Mouse (Mus musculus): Measurements from ENCODE around the gene Hdac9. TPM values are rescaled to one million over a fixed set of nuclear protein-coding genes. Genes with fewer than 3 reads are reported as not detected.

Gene Hdac9
- polyA plus RNA-seq, 1 experiment from 2014 or later = 17.0 TPM

DNA sequence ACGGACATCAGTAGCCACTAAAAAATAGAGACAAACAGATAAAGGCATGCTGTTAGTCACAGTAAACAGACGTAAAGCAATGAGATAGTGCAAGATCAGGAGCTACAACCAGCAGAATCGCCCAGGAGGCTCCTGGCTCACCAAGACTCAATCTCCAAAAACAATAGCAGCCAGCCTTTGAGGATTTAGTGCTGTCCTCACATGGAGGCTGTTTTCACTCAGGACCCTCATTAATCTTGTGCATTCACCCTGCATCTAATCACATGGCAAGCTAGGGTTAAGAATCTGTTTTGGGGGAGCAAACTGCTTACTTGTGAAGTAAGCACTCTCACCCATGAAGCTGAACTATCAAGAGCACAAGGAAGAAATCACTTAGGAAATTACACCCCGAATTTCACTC lies 329.7 kb downstream of the Hdac9 start:
- H3K4me1 ChIP-seq (ENCODE audit: control insufficient read depth, insufficient read depth, low read length) = no peaks in the 10 kb centered on the region
- no peaks in the 10 kb centered on the region for H3K27me3 ChIP-seq (ENCODE audit: control insufficient read depth, insufficient read depth, low read length)
- DNase-seq (no peak), ATAC-seq (ENCODE audit: low FRiP score, low TSS enrichment) (no peak)
- no peaks in the 10 kb centered on the region for H3K36me3 ChIP-seq (ENCODE audit: control insufficient read depth, insufficient read depth, low read length)
- 40% methylated on average over 4 of the region's 4 CpGs for WGBS
- no peak overlapping the region for H3K4me3 ChIP-seq (replicated peaks; ENCODE audit: low read depth, low read length)
- H3K9me3 ChIP-seq (ENCODE audit: control insufficient read depth, low read length) = no peaks in the 10 kb centered on the region
- H3K9ac ChIP-seq (replicated peaks; ENCODE audit: low read length) = no peak overlapping the region
- H3K4me2 ChIP-seq (ENCODE audit: low read length) = no peak overlapping the region
- H3K27ac ChIP-seq (replicated peaks; ENCODE audit: low read depth, low read length) = no peak overlapping the region

DNA sequence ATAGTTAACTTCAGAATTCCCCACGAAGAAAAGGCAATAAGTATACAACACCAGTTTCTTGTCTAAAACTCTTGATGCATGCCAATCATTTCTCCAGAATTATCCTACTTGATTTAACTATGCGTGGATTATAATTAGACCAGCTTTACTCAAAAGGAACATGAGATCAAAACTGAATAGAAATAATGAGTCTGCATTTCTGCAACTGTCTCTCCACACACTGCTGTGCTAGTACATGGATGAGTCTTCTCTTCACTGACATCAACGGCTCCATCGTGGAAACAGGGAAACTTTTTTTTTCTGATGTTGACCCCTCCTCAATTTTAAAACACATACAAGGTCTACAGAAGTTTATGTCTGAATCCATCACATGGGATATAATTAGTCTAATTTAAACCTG lies 334.4 kb downstream of the Hdac9 start:
- Histone ChIP-seq H3K9me3 (ENCODE audit: control insufficient read depth, low read length) (no peaks in the 10 kb centered on the region), H3K4me2 (ENCODE audit: low read length) (no peak overlapping the region), H3K9ac (replicated peaks; ENCODE audit: low read length) (no peak overlapping the region), H3K27ac (replicated peaks; ENCODE audit: low read depth, low read length) (no peak overlapping the region), H3K36me3 (ENCODE audit: control insufficient read depth, insufficient read depth, low read length) (no peaks in the 10 kb centered on the region), H3K4me3 (replicated peaks; ENCODE audit: low read depth, low read length) (no peak overlapping the region), H3K4me1 (ENCODE audit: control insufficient read depth, insufficient read depth, low read length) (no peaks in the 10 kb centered on the region), H3K27me3 (ENCODE audit: control insufficient read depth, insufficient read depth, low read length) (no peaks in the 10 kb centered on the region)
- ATAC-seq (ENCODE audit: low FRiP score, low TSS enrichment) (no peak), DNase-seq (no peak)
- 91% methylated on average over 4 of the region's 4 CpGs for WGBS

DNA sequence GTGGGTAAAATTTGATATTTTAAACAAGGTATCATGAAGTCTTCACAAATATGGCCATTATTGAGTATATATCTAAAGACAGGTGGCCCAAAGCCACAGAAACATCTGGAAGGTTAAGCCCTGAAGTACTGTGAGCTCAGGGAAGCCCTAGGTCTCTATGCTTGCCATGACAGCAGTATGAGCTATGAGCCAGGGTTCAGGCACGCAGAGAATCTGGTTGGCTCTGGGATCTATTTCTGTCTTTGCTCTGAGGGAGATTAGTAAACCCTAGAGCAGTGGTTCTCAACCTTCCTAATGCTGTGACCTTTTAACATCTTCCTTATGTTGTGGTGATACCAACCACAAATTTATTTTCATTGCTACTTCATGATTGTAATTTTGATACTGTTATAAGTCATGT lies 337.7 kb downstream of the Hdac9 start:
- 97% methylated on average over 1 of the region's 1 CpGs for WGBS
- no peak for DNase-seq
- Histone ChIP-seq H3K9ac (replicated peaks; ENCODE audit: low read length) (no peak overlapping the region), H3K4me1 (ENCODE audit: control insufficient read depth, insufficient read depth, low read length) (no peaks in the 10 kb centered on the region), H3K27me3 (ENCODE audit: control insufficient read depth, insufficient read depth, low read length) (no peaks in the 10 kb centered on the region), H3K27ac (replicated peaks; ENCODE audit: low read depth, low read length) (no peak overlapping the region), H3K9me3 (ENCODE audit: control insufficient read depth, low read length) (no peaks in the 10 kb centered on the region), H3K36me3 (ENCODE audit: control insufficient read depth, insufficient read depth, low read length) (no peaks in the 10 kb centered on the region), H3K4me2 (ENCODE audit: low read length) (no peak overlapping the region), H3K4me3 (replicated peaks; ENCODE audit: low read depth, low read length) (no peak overlapping the region)
- ATAC-seq (ENCODE audit: low FRiP score, low TSS enrichment) = no peak

DNA sequence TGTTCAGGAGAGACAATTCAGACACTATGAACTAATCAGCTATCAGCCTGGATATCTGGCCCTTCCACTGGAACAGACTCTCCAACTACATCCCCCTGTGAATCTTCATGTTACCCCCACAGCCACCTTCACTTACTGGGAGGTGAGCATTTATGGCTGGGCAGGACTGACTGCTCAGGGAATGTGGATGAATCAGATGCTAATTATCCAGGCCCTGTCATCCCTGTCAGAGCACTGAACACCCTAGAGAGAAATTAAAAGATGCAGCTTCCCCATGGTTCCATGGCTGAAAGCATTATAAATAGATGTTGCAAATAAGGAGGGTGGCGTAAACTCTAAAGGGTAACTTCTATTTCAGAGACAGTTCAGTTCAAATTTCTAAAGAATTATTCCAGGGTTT lies 345.8 kb downstream of the Hdac9 start:
- Histone ChIP-seq H3K4me2 (ENCODE audit: low read length) (no peak overlapping the region), H3K27ac (replicated peaks; ENCODE audit: low read depth, low read length) (peak overlapping the region; percentile 41; the same call in 1 of the 2 replicates), H3K9me3 (ENCODE audit: control insufficient read depth, low read length) (no peaks in the 10 kb centered on the region), H3K27me3 (ENCODE audit: control insufficient read depth, insufficient read depth, low read length) (no peaks in the 10 kb centered on the region), H3K36me3 (ENCODE audit: control insufficient read depth, insufficient read depth, low read length) (no peaks in the 10 kb centered on the region), H3K4me3 (replicated peaks; ENCODE audit: low read depth, low read length) (no peak overlapping the region), H3K9ac (replicated peaks; ENCODE audit: low read length) (no peak overlapping the region), H3K4me1 (ENCODE audit: control insufficient read depth, insufficient read depth, low read length) (peaks cover 3% of the 10 kb centered on the region; the same call in 1 of the 2 replicates)
- WGBS = 64% methylated on average over 1 of the region's 1 CpGs
- no peak for DNase-seq
- ATAC-seq (ENCODE audit: low FRiP score, low TSS enrichment) = no peak

DNA sequence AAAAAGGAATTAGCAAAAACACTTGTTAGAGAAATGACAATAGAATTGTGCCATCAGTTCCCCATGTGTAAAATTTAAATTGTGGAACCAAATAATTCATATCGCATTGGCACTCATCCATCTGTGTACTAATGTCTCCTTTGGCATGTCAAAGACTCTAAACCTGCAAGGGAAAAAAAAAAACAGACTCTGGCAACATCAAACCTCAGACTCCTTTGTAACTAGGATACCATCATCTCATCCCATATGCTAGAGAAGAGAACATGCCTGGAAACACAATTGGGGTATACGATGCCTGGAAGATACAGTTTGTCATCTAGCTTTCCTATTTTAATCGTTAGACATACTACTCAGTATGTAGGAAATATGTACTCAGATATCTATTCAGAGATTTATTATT lies 347.4 kb downstream of the Hdac9 start:
- H3K9ac ChIP-seq (replicated peaks; ENCODE audit: low read length) = no peak overlapping the region
- DNase-seq = peak; percentile 34
- no peaks in the 10 kb centered on the region for H3K27me3 ChIP-seq (ENCODE audit: control insufficient read depth, insufficient read depth, low read length)
- WGBS = 82% methylated on average over 3 of the region's 3 CpGs
- no peak overlapping the region for H3K4me2 ChIP-seq (ENCODE audit: low read length)
- H3K4me1 ChIP-seq (ENCODE audit: control insufficient read depth, insufficient read depth, low read length) = peaks cover 3% of the 10 kb centered on the region; the same call in 1 of the 2 replicates
- H3K4me3 ChIP-seq (replicated peaks; ENCODE audit: low read depth, low read length) = no peak overlapping the region
- no peak overlapping the region for H3K27ac ChIP-seq (replicated peaks; ENCODE audit: low read depth, low read length)
- H3K9me3 ChIP-seq (ENCODE audit: control insufficient read depth, low read length) = no peaks in the 10 kb centered on the region
- ATAC-seq (ENCODE audit: low FRiP score, low TSS enrichment) = no peak
- no peaks in the 10 kb centered on the region for H3K36me3 ChIP-seq (ENCODE audit: control insufficient read depth, insufficient read depth, low read length)

DNA sequence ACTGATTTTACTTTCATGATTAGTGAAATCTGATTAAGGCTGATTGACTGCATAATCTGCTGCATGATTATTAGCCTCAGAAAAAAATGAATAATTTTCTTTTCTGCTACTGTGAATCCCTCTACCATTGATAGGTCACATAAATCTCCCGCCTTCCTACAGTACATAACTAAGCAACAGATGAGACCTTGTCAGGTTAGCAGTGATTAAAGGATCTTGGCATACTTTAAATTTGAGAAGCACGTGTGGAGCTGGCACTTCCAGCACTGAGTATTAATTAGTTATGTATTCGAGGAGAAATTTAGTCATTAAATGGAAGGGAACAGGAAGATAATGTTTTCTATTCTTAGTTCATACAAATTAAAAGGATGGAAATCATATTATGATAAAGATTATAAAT lies 347.8 kb downstream of the Hdac9 start:
- H3K4me1 ChIP-seq (ENCODE audit: control insufficient read depth, insufficient read depth, low read length) = peaks cover 3% of the 10 kb centered on the region; the same call in 1 of the 2 replicates
- ATAC-seq (ENCODE audit: low FRiP score, low TSS enrichment) (no peak; the same call in 1 of the 2 replicates), DNase-seq (peak; percentile 8)
- 70% methylated on average over 3 of the region's 3 CpGs for WGBS
- no peak overlapping the region for H3K4me2 ChIP-seq (ENCODE audit: low read length)
- H3K36me3 ChIP-seq (ENCODE audit: control insufficient read depth, insufficient read depth, low read length) = no peaks in the 10 kb centered on the region
- H3K9me3 ChIP-seq (ENCODE audit: control insufficient read depth, low read length) = no peaks in the 10 kb centered on the region
- H3K27ac ChIP-seq (replicated peaks; ENCODE audit: low read depth, low read length) = no peak overlapping the region
- no peak overlapping the region for H3K4me3 ChIP-seq (replicated peaks; ENCODE audit: low read depth, low read length)
- no peaks in the 10 kb centered on the region for H3K27me3 ChIP-seq (ENCODE audit: control insufficient read depth, insufficient read depth, low read length)
- no peak overlapping the region for H3K9ac ChIP-seq (replicated peaks; ENCODE audit: low read length)

DNA sequence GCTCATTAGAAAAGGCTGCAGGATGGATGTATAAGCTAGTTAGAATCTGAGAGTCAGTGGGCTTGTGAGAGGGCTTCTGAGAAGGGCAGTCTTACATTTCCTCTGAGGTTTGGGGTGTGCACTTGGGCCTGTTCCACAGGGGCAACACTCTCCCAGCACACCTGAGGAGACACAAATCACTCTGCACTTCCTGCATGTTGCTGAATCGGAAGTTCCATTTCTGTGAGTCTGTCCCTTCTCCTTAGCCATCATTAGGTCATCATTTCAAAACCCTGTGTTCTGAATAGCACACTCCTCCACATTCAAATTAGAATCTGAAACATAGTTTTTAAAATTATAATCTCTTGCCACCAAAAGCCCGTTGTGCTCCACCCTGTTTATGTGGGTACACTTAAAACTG lies 354.6 kb downstream of the Hdac9 start:
- Histone ChIP-seq H3K9me3 (ENCODE audit: control insufficient read depth, low read length) (no peaks in the 10 kb centered on the region), H3K27me3 (ENCODE audit: control insufficient read depth, insufficient read depth, low read length) (no peaks in the 10 kb centered on the region), H3K4me2 (ENCODE audit: low read length) (no peak overlapping the region), H3K27ac (replicated peaks; ENCODE audit: low read depth, low read length) (no peak overlapping the region), H3K4me3 (replicated peaks; ENCODE audit: low read depth, low read length) (no peak overlapping the region), H3K36me3 (ENCODE audit: control insufficient read depth, insufficient read depth, low read length) (no peaks in the 10 kb centered on the region), H3K9ac (replicated peaks; ENCODE audit: low read length) (no peak overlapping the region), H3K4me1 (ENCODE audit: control insufficient read depth, insufficient read depth, low read length) (no peaks in the 10 kb centered on the region)
- 92% methylated on average over 2 of the region's 2 CpGs for WGBS
- DNase-seq = no peak
- no peak for ATAC-seq (ENCODE audit: low FRiP score, low TSS enrichment)

DNA sequence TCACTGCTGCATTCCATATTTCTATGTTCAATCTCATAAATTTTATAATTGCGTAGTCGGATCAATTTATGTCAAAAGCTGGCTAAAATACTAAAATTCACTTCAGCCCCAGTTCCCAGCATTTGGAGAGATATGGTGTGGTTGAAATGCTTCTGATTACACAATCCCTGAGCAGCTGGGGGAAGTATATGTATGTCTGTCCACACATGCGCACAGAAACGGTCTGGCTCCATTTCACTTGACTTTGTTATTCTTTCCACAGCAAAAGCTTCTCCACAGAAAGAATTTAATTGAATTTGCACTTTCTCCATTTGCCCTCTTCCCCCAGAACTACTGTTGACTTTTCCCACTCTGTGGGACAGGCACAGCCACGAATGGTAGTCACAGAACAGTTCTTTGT lies 357.9 kb downstream of the Hdac9 start:
- 84% methylated on average over 5 of the region's 5 CpGs for WGBS
- no peak for ATAC-seq (ENCODE audit: low FRiP score, low TSS enrichment)
- no peak overlapping the region for H3K4me3 ChIP-seq (replicated peaks; ENCODE audit: low read depth, low read length)

DNA sequence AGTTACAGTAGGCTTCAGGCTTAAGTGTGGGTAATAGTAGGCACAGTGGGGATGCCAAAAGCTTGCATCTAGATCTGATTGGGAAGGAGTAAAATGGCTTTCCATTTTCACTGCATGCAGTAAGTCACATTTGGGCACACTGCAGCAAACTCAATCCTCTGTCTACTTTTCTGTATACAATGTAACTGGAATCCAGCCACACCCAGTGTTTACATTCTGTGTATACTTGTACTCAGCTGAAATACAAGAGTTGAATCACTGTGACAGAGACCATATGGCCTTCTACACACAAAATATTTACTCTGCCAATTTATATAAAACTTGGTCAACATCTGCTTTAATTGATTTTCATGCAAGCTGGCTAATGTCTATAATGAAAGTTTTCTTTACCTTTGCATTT lies 362.1 kb downstream of the Hdac9 start:
- DNase-seq (no peak), ATAC-seq (ENCODE audit: low FRiP score, low TSS enrichment) (no peak)
- H3K9ac ChIP-seq (replicated peaks; ENCODE audit: low read length) = no peak overlapping the region
- H3K36me3 ChIP-seq (ENCODE audit: control insufficient read depth, insufficient read depth, low read length) = no peaks in the 10 kb centered on the region
- no peaks in the 10 kb centered on the region for H3K4me1 ChIP-seq (ENCODE audit: control insufficient read depth, insufficient read depth, low read length)
- no peaks in the 10 kb centered on the region for H3K27me3 ChIP-seq (ENCODE audit: control insufficient read depth, insufficient read depth, low read length)
- H3K9me3 ChIP-seq (ENCODE audit: control insufficient read depth, low read length) = no peaks in the 10 kb centered on the region
- H3K4me3 ChIP-seq (replicated peaks; ENCODE audit: low read depth, low read length) = no peak overlapping the region
- no peak overlapping the region for H3K4me2 ChIP-seq (ENCODE audit: low read length)
- H3K27ac ChIP-seq (replicated peaks; ENCODE audit: low read depth, low read length) = no peak overlapping the region

More for the DNA sequence above, 357.9 kb downstream of the Hdac9 start:
- Histone ChIP-seq H3K4me2 (ENCODE audit: low read length) (no peak overlapping the region), H3K27ac (replicated peaks; ENCODE audit: low read depth, low read length) (no peak overlapping the region), H3K4me1 (ENCODE audit: control insufficient read depth, insufficient read depth, low read length) (no peaks in the 10 kb centered on the region), H3K9ac (replicated peaks; ENCODE audit: low read length) (no peak overlapping the region), H3K9me3 (ENCODE audit: control insufficient read depth, low read length) (no peaks in the 10 kb centered on the region), H3K27me3 (ENCODE audit: control insufficient read depth, insufficient read depth, low read length) (no peaks in the 10 kb centered on the region), H3K36me3 (ENCODE audit: control insufficient read depth, insufficient read depth, low read length) (no peaks in the 10 kb centered on the region)
- no peak for DNase-seq

Data from midbrain, embryonic 14.5 days (tissue).